Mouse (Mus musculus): ENCODE results near the gene Epc2.

Gene Epc2

GRCm38 (mm10) chr2:49539745-49540144, 88.5 kb downstream of the Epc2 start:
- CTCF ChIA-PET: no interaction called here
- POLR2A ChIA-PET: interaction anchor here in 1 of 4 experiments (1.3 to 2.2 kb wide), 2 partner anchors 87 to 167 kb away, joined by 3 to 5 read pairs; no protein-coding TSS in a partner anchor

GRCm38 (mm10) chr2:49547813-49548212, 96.5 kb downstream of the Epc2 start:
- CTCF ChIA-PET: interaction anchor here in 1 of 4 experiments (0.7 kb wide), 1 partner anchor 187 kb away, joined by 3 read pairs; no protein-coding TSS in a partner anchor
- POLR2A ChIA-PET: interaction anchor here in 1 of 4 experiments (1.0 kb wide), 1 partner anchor 59 kb away, joined by 3 read pairs; no protein-coding TSS in a partner anchor

- POLR2A ChIA-PET: interaction anchor here in 1 of 4 experiments (1.0 kb wide), 1 partner anchor 60 kb away, joined by 3 read pairs; no protein-coding TSS in a partner anchor
- CTCF ChIA-PET: no interaction called here
Measured at GRCm38 (mm10) chr2:49548492-49548891, 97.2 kb downstream of the Epc2 start.

GRCm38 (mm10) chr2:49553096-49553495, 101.8 kb downstream of the Epc2 start:
- ChIA-PET POLR2A (interaction anchor here in 2 of 4 experiments (0.9 to 1.7 kb wide), 3 partner anchors 10 to 101 kb away, joined by 3 to 4 read pairs (median 4); no protein-coding TSS in a partner anchor), CTCF (no interaction called here)

GRCm38 (mm10) chr2:49557339-49557738, 106.1 kb downstream of the Epc2 start:
- ChIA-PET POLR2A (interaction anchor here in 1 of 4 experiments (0.6 to 1.2 kb wide), 3 partner anchors 13 to 38 kb away, joined by 3 to 5 read pairs (median 3); no protein-coding TSS in a partner anchor), CTCF (no interaction called here)

GRCm38 (mm10) chr2:49558361-49558760, 107.1 kb downstream of the Epc2 start:
- POLR2A ChIA-PET: interaction anchor here in 1 of 4 experiments (1.2 kb wide), 1 partner anchor 12 kb away, joined by 5 read pairs; no protein-coding TSS in a partner anchor
- CTCF ChIA-PET: no interaction called here

GRCm38 (mm10) chr2:49562688-49563350, 111.5 kb downstream of the Epc2 start:
- CTCF ChIA-PET: no interaction called here
- POLR2A ChIA-PET: interaction anchor here in 1 of 4 experiments (0.5 to 1.1 kb wide), 2 partner anchors 10 to 282 kb away, joined by 3 to 4 read pairs; no protein-coding TSS in a partner anchor

- ChIA-PET CTCF (no interaction called here), POLR2A (interaction anchor here in 1 of 4 experiments (1.2 kb wide), 1 partner anchor 13 kb away, joined by 5 read pairs; no protein-coding TSS in a partner anchor)
Measured at GRCm38 (mm10) chr2:49569862-49570777, 118.8 kb downstream of the Epc2 start.

GRCm38 (mm10) chr2:49570778-49571101, 119.5 kb downstream of the Epc2 start:
- ChIA-PET CTCF (no interaction called here), POLR2A (interaction anchor here in 1 of 4 experiments (0.6 to 1.2 kb wide), 2 partner anchors 13 to 29 kb away, joined by 3 to 5 read pairs; no protein-coding TSS in a partner anchor)

GRCm38 (mm10) chr2:49571159-49571920, 120.1 kb downstream of the Epc2 start:
- POLR2A ChIA-PET: interaction anchor here in 2 of 4 experiments (0.6 to 0.9 kb wide), 4 partner anchors 14 to 789 kb away, joined by 3 to 6 read pairs (median 3); no protein-coding TSS in a partner anchor
- CTCF ChIA-PET: no interaction called here

GRCm38 (mm10) chr2:49572111-49572642, 120.9 kb downstream of the Epc2 start:
- POLR2A ChIA-PET: interaction anchor here in 1 of 4 experiments (0.8 kb wide), 1 partner anchor 50 kb away, joined by 3 read pairs; no protein-coding TSS in a partner anchor
- CTCF ChIA-PET: no interaction called here

- POLR2A ChIA-PET: no interaction called here
- CTCF ChIA-PET: no interaction called here
Measured at GRCm38 (mm10) chr2:49572684-49573083, 121.4 kb downstream of the Epc2 start.

- POLR2A ChIA-PET: no interaction called here
- CTCF ChIA-PET: no interaction called here
Measured at GRCm38 (mm10) chr2:49573282-49573681, 122.0 kb downstream of the Epc2 start.

GRCm38 (mm10) chr2:49580585-49580984, 129.3 kb downstream of the Epc2 start:
- ChIA-PET CTCF (no interaction called here), POLR2A (interaction anchor here in 1 of 4 experiments (1.2 kb wide), 1 partner anchor 128 kb away, joined by 6 read pairs; no protein-coding TSS in a partner anchor)

- ChIA-PET POLR2A (no interaction called here), CTCF (no interaction called here)
Measured at GRCm38 (mm10) chr2:49582546-49582945, 131.3 kb downstream of the Epc2 start.

- POLR2A ChIA-PET: no interaction called here
- CTCF ChIA-PET: no interaction called here
Measured at GRCm38 (mm10) chr2:49583311-49583710, 132.0 kb downstream of the Epc2 start.

- POLR2A ChIA-PET: no interaction called here
- CTCF ChIA-PET: no interaction called here
Measured at GRCm38 (mm10) chr2:49590450-49590849, 139.2 kb downstream of the Epc2 start.

- POLR2A ChIA-PET: no interaction called here
- CTCF ChIA-PET: no interaction called here
Measured at GRCm38 (mm10) chr2:49592926-49593325, 141.6 kb downstream of the Epc2 start.

- CTCF ChIA-PET: interaction anchor here in 1 of 4 experiments (0.6 kb wide), 2 partner anchors 30 to 394 kb away, joined by 6 to 8 read pairs; no protein-coding TSS in a partner anchor
- POLR2A ChIA-PET: interaction anchor here in 1 of 4 experiments (0.6 to 1.2 kb wide), 3 partner anchors 36 to 42 kb away, joined by 3 to 6 read pairs (median 3); no protein-coding TSS in a partner anchor
Measured at GRCm38 (mm10) chr2:49594886-49595285, 143.6 kb downstream of the Epc2 start.
